Mouse (Mus musculus): ENCODE measurements around the gene Fam168b. TPM values are rescaled to one million over a fixed set of nuclear protein-coding genes. Genes with fewer than 3 reads are reported as not detected.

Fam168b gene
- polyA plus RNA-seq, 1 experiment = 37.7 TPM

DNA sequence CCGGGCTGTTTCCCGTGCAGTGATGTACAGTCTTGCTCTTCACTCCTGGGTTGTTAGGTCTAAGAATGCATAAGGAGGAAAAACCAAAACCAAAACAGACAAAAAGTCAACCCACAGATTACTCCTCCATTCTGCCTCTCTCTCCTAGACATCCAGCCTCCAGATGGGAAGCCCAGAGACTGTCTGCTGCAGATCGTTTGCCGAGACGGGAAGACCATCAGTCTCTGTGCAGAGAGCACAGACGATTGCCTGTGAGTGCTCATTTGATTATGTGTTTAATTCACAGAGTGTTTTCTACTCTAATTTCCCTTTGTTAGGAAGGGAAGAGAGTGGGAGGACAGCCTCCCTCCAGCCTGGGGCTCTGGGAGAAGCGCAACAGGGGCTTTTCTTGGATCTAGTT is 20.5 kb upstream of the Fam168b start:
- Histone ChIP-seq H3K4me3 (no peak overlapping the region), H3K4me2 (ENCODE audit: low read depth) (no peak overlapping the region), H3K27me3 (ENCODE audit: control insufficient read depth, insufficient read depth, insufficient read length) (no peaks in the 10 kb centered on the region), H3K36me3 (ENCODE audit: control insufficient read depth, insufficient read depth) (peaks cover 14% of the 10 kb centered on the region), H3K79me2 (ENCODE audit: control insufficient read depth, insufficient read depth) (peaks cover 3% of the 10 kb centered on the region), H3ac (ENCODE audit: control insufficient read depth, insufficient read length) (no peak overlapping the region)
- TF ChIP-seq E2F4 (IDR thresholded peaks at IDR 0.05; ENCODE audit: insufficient read depth) = no peak
- no peak for TF ChIP-seq SRF (IDR thresholded peaks at IDR 0.05; ENCODE audit: control insufficient read depth, insufficient read length, low read depth)
- TF ChIP-seq TCF3 (IDR thresholded peaks at IDR 0.05; ENCODE audit: insufficient read length, low read depth) = no peak
- TF ChIP-seq USF1 (IDR thresholded peaks at IDR 0.05; ENCODE audit: low read depth) = no peak
- TF ChIP-seq POLR2A (IDR thresholded peaks at IDR 0.05; ENCODE audit: insufficient read length, low read depth) = no peak

DNA sequence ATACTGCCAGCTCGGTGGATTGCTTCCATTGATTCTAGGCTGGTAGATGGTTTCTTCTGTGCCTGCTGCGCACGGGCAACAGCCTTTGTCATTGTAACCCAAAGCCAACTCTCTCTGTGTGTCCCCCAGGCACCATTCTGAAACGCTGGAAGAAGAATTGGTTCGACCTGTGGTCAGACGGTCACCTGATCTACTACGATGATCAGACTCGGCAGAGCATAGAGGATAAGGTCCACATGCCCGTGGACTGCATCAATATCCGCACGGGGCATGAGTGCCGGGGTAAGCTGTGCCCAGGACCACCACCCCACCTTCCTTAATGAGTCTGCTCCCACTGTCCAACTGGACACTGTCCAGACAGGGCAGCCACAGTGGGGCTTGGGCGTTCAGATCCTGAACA is 20.0 kb upstream of the Fam168b start:
- TF ChIP-seq TCF12 (IDR thresholded peaks at IDR 0.05; ENCODE audit: insufficient read depth, poor library complexity, severe bottlenecking) (no peak), CEBPB (IDR thresholded peaks at IDR 0.05; ENCODE audit: insufficient read depth, poor library complexity, severe bottlenecking) (no peak), MYOG (IDR thresholded peaks at IDR 0.05; ENCODE audit: control insufficient read depth in 1 of 3, insufficient read depth in 1 of 3, insufficient read length in 2 of 3, low read depth in 2 of 3) (no peak), TCF3 (IDR thresholded peaks at IDR 0.05; ENCODE audit: insufficient read length, low read depth) (no peak), POLR2AphosphoS2 (IDR thresholded peaks at IDR 0.05; ENCODE audit: insufficient read length, low read depth) (no peak), MAX (IDR thresholded peaks at IDR 0.05; ENCODE audit: low read depth) (no peak), REST (IDR thresholded peaks at IDR 0.05; ENCODE audit: insufficient read depth, insufficient read length) (no peak), SRF (IDR thresholded peaks at IDR 0.05; ENCODE audit: control insufficient read depth, insufficient read length, low read depth) (no peak), MYOD1 (IDR thresholded peaks at IDR 0.05; ENCODE audit: control insufficient read depth in 1 of 3, insufficient read length in 2 of 3, low read depth in 2 of 3) (no peak)
- Histone ChIP-seq H3K79me2 (ENCODE audit: control insufficient read depth, insufficient read depth) (peaks cover 7% of the 10 kb centered on the region), H3K4me3 (no peak overlapping the region), H3K36me3 (ENCODE audit: control insufficient read depth, insufficient read depth) (peaks cover 14% of the 10 kb centered on the region), H3K4me2 (ENCODE audit: low read depth) (no peak overlapping the region), H3ac (ENCODE audit: control insufficient read depth, insufficient read length) (no peak overlapping the region), H3K27me3 (ENCODE audit: control insufficient read depth, insufficient read depth, insufficient read length) (no peaks in the 10 kb centered on the region)

- no peak overlapping the region for H3ac ChIP-seq (ENCODE audit: control insufficient read depth, insufficient read length)
- no peak overlapping the region for H3K4me2 ChIP-seq (ENCODE audit: low read depth)
- H3K79me2 ChIP-seq (ENCODE audit: control insufficient read depth, insufficient read depth) = peaks cover 23% of the 10 kb centered on the region
- H3K4me3 ChIP-seq = no peak overlapping the region
- H3K27me3 ChIP-seq (ENCODE audit: control insufficient read depth, insufficient read depth, insufficient read length) = no peaks in the 10 kb centered on the region
- H3K36me3 ChIP-seq (ENCODE audit: control insufficient read depth, insufficient read depth) = peaks cover 14% of the 10 kb centered on the region
- TF ChIP-seq POLR2AphosphoS2 (IDR thresholded peaks at IDR 0.05; ENCODE audit: insufficient read length, low read depth) = no peak
- TF ChIP-seq MYOG (IDR thresholded peaks at IDR 0.05; ENCODE audit: control insufficient read depth in 1 of 3, insufficient read depth in 1 of 3, insufficient read length in 2 of 3, low read depth in 2 of 3) = no peak
- no peak for TF ChIP-seq MYOD1 (IDR thresholded peaks at IDR 0.05; ENCODE audit: control insufficient read depth in 1 of 3, insufficient read length in 2 of 3, low read depth in 2 of 3)
- TF ChIP-seq SRF (IDR thresholded peaks at IDR 0.05; ENCODE audit: control insufficient read depth, insufficient read length, low read depth) = no peak
- no peak for TF ChIP-seq E2F4 (IDR thresholded peaks at IDR 0.05; ENCODE audit: insufficient read depth)
- TF ChIP-seq MAX (IDR thresholded peaks at IDR 0.05; ENCODE audit: low read depth) = no peak
- TF ChIP-seq REST (IDR thresholded peaks at IDR 0.05; ENCODE audit: insufficient read depth, insufficient read length) = no peak
- TF ChIP-seq TCF3 (IDR thresholded peaks at IDR 0.05; ENCODE audit: insufficient read length, low read depth) = no peak
- TF ChIP-seq POLR2A (IDR thresholded peaks at IDR 0.05; ENCODE audit: insufficient read length, low read depth) = no peak
- no peak for TF ChIP-seq CEBPB (IDR thresholded peaks at IDR 0.05; ENCODE audit: insufficient read depth, poor library complexity, severe bottlenecking)
- no peak for TF ChIP-seq TCF12 (IDR thresholded peaks at IDR 0.05; ENCODE audit: insufficient read depth, poor library complexity, severe bottlenecking)
- TF ChIP-seq USF1 (IDR thresholded peaks at IDR 0.05; ENCODE audit: low read depth) = no peak
These were observed 17.3 kb upstream of the Fam168b start for GRCm38 (mm10) chr1:34860205-34860604.

- Histone ChIP-seq H3K79me2 (ENCODE audit: control insufficient read depth, insufficient read depth) (peaks cover 28% of the 10 kb centered on the region), H3K4me2 (ENCODE audit: low read depth) (no peak overlapping the region), H3K27me3 (ENCODE audit: control insufficient read depth, insufficient read depth, insufficient read length) (no peaks in the 10 kb centered on the region), H3ac (ENCODE audit: control insufficient read depth, insufficient read length) (no peak overlapping the region), H3K36me3 (ENCODE audit: control insufficient read depth, insufficient read depth) (peaks cover 14% of the 10 kb centered on the region), H3K4me3 (no peak overlapping the region)
- TF ChIP-seq POLR2A (IDR thresholded peaks at IDR 0.05; ENCODE audit: insufficient read length, low read depth) = no peak
- TF ChIP-seq MYOG (IDR thresholded peaks at IDR 0.05; ENCODE audit: control insufficient read depth in 1 of 3, insufficient read depth in 1 of 3, insufficient read length in 2 of 3, low read depth in 2 of 3) = peak in 2 of 3 experiments; percentile 53 to 83
- peak in 2 of 3 experiments; percentile 66 to 72 for TF ChIP-seq MYOD1 (IDR thresholded peaks at IDR 0.05; ENCODE audit: control insufficient read depth in 1 of 3, insufficient read length in 2 of 3, low read depth in 2 of 3)
- no peak for TF ChIP-seq POLR2AphosphoS2 (IDR thresholded peaks at IDR 0.05; ENCODE audit: insufficient read length, low read depth)
These were observed 16.9 kb upstream of the Fam168b start for GRCm38 (mm10) chr1:34859761-34860160.

- Histone ChIP-seq H3K4me2 (ENCODE audit: low read depth) (no peak overlapping the region), H3K79me2 (ENCODE audit: control insufficient read depth, insufficient read depth) (peaks cover 36% of the 10 kb centered on the region), H3K36me3 (ENCODE audit: control insufficient read depth, insufficient read depth) (peaks cover 8% of the 10 kb centered on the region), H3ac (ENCODE audit: control insufficient read depth, insufficient read length) (no peak overlapping the region), H3K4me3 (no peak overlapping the region), H3K27me3 (ENCODE audit: control insufficient read depth, insufficient read depth, insufficient read length) (no peaks in the 10 kb centered on the region)
- no peak for TF ChIP-seq MAX (IDR thresholded peaks at IDR 0.05; ENCODE audit: low read depth)
- TF ChIP-seq POLR2A (IDR thresholded peaks at IDR 0.05; ENCODE audit: insufficient read length, low read depth) = no peak
- no peak for TF ChIP-seq SRF (IDR thresholded peaks at IDR 0.05; ENCODE audit: control insufficient read depth, insufficient read length, low read depth)
- no peak for TF ChIP-seq TCF12 (IDR thresholded peaks at IDR 0.05; ENCODE audit: insufficient read depth, poor library complexity, severe bottlenecking)
- TF ChIP-seq USF1 (IDR thresholded peaks at IDR 0.05; ENCODE audit: low read depth) = no peak
- no peak for TF ChIP-seq REST (IDR thresholded peaks at IDR 0.05; ENCODE audit: insufficient read depth, insufficient read length)
- no peak for TF ChIP-seq MYOG (IDR thresholded peaks at IDR 0.05; ENCODE audit: control insufficient read depth in 1 of 3, insufficient read depth in 1 of 3, insufficient read length in 2 of 3, low read depth in 2 of 3)
- TF ChIP-seq TCF3 (IDR thresholded peaks at IDR 0.05; ENCODE audit: insufficient read length, low read depth) = no peak
- TF ChIP-seq MYOD1 (IDR thresholded peaks at IDR 0.05; ENCODE audit: control insufficient read depth in 1 of 3, insufficient read length in 2 of 3, low read depth in 2 of 3) = no peak
- TF ChIP-seq CEBPB (IDR thresholded peaks at IDR 0.05; ENCODE audit: insufficient read depth, poor library complexity, severe bottlenecking) = no peak
These were observed 15.8 kb upstream of the Fam168b start for GRCm38 (mm10) chr1:34858671-34859070.

All from myocyte (in vitro differentiated cells).